Mouse (Mus musculus): ENCODE measurements around the gene Lrrc55.

GRCm38 (mm10) chr2:85224221-85225179 lies 27.5 kb upstream of the Lrrc55 start:
- TF ChIP-seq CTCF (IDR thresholded peaks at IDR 0.05; ENCODE audit: low read depth): no peak
- TF ChIP-seq EP300 (IDR thresholded peaks at IDR 0.05; ENCODE audit: low read depth): no peak
